Mouse (Mus musculus) embryonic fibroblast, embryonic 13.5 days (primary cell): ENCODE results near the gene Gm1113.

Experiments
- CTCF ChIP-seq: IDR thresholded peaks from 2 replicates; pipeline ENCODE4 v1.5.1; 2011; ENCODE audit warnings: mild to moderate bottlenecking, control low read depth, low read length, moderate library complexity, borderline replicate concordance; ENCODE audit not compliant: insufficient read depth
- POLR2A ChIP-seq: IDR thresholded peaks from 2 replicates; pipeline ENCODE4 v1.6.1; 2011; ENCODE audit warnings: low read depth, mild to moderate bottlenecking, control low read depth, low read length, moderate library complexity

- TF ChIP-seq POLR2A (no peak), CTCF (no peak)
These were observed 24.4 kb downstream of the Gm1113 start for GRCm38 (mm10) chr9:35493733-35494092.
